Mouse (Mus musculus) urinary bladder, postnatal 10 days (tissue): ENCODE results near the gene Selplg.
"Not testable (repeated sequence)": the region's sequence is repeated elsewhere in the genome, so short reads cannot be mapped to it uniquely, and the experiment has no call there.

ENCODE experiments used
- DNase-seq: peaks from one replicate; pipeline ENCODE4 v3.0.0; 2022; ENCODE audit warnings: low spot score

Selplg gene

GRCm38 (mm10) chr5:113824228-113824627 is 8.2 kb downstream of the Selplg start:
- no peak for DNase-seq

- no peak for DNase-seq
These were observed 13.9 kb downstream of the Selplg start for GRCm38 (mm10) chr5:113818572-113818971.

GRCm38 (mm10) chr5:113815638-113816152 is 16.7 kb downstream of the Selplg start:
- no peak for DNase-seq

- DNase-seq = no peak
These were observed 17.4 kb downstream of the Selplg start for GRCm38 (mm10) chr5:113815041-113815389.

- no peak for DNase-seq
These were observed 18.1 kb downstream of the Selplg start for GRCm38 (mm10) chr5:113814111-113815040.

GRCm38 (mm10) chr5:113813608-113814007 is 18.8 kb downstream of the Selplg start:
- no peak for DNase-seq

GRCm38 (mm10) chr5:113812638-113813037 is 19.8 kb downstream of the Selplg start:
- DNase-seq = no peak

GRCm38 (mm10) chr5:113811824-113812420 is 20.5 kb downstream of the Selplg start:
- DNase-seq = not testable (repeated sequence)

GRCm38 (mm10) chr5:113810111-113810510 is 22.3 kb downstream of the Selplg start:
- no peak for DNase-seq

- no peak for DNase-seq
These were observed 24.3 kb downstream of the Selplg start for GRCm38 (mm10) chr5:113808177-113808576.

- DNase-seq = no peak
These were observed 24.7 kb downstream of the Selplg start for GRCm38 (mm10) chr5:113807712-113808111.

GRCm38 (mm10) chr5:113806414-113806813 is 26.0 kb downstream of the Selplg start:
- DNase-seq = no peak

- no peak for DNase-seq
These were observed 27.1 kb downstream of the Selplg start for GRCm38 (mm10) chr5:113805301-113805700.

- DNase-seq = no peak
These were observed 28.0 kb downstream of the Selplg start for GRCm38 (mm10) chr5:113804395-113804966.

GRCm38 (mm10) chr5:113800280-113800679 is 32.2 kb downstream of the Selplg start, which contains the start of gene Tmem119:
TSS of gene Tmem119 (minus strand) at chr5:113800516.
- no peak for DNase-seq

GRCm38 (mm10) chr5:113799691-113800090 is 32.8 kb downstream of the Selplg start:
- DNase-seq = no peak

- no peak for DNase-seq
These were observed 33.9 kb downstream of the Selplg start for GRCm38 (mm10) chr5:113798525-113798924.

GRCm38 (mm10) chr5:113797149-113797882 is 35.1 kb downstream of the Selplg start:
- no peak for DNase-seq

- no peak for DNase-seq
These were observed 35.9 kb downstream of the Selplg start for GRCm38 (mm10) chr5:113796401-113797148.

- DNase-seq = no peak
These were observed 41.0 kb downstream of the Selplg start for GRCm38 (mm10) chr5:113791197-113792095.
